Mouse (Mus musculus): Measurements from ENCODE around the gene Nadsyn1.

The Nadsyn1 gene

DNA sequence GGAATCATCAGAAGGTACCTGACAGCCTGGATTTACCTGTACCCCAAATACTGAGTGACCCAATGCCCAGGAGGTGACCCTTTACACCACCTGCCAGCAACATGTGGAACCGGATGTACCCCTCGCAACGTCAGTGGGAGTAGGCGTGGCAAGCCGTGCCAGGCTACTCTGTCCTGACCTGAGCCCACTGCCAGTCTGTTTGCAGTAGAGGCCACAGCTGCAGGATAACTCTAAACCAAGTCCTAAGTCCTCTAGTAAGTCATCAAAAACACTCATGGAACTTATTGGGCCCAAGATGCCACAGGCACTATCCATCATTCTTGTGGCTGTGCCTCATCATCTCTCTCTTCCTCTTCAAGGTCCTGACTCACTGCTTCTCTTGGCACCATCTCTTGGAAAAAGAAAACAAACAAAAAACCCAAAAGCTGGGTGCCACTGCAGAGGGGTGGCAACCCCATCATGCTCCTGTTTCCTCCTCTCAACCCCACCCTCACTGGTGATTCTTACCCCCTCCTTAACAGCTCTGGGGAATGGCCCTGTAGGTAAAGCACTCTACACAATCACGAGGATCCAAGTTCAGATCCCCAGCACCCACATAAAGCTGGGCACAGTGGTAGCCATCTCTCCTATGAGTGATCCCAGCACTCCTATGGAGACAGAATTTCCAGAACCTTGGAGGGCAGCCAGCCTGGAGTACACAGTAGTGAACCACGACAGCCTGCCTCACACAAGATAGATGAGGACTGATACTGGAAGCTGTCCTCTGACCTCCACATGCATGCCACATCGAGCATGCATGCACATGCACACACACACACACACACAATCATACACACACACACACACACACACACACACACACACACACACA lies 21.2 kb downstream of the Nadsyn1 start:
- no peak for DNase-seq

DNA sequence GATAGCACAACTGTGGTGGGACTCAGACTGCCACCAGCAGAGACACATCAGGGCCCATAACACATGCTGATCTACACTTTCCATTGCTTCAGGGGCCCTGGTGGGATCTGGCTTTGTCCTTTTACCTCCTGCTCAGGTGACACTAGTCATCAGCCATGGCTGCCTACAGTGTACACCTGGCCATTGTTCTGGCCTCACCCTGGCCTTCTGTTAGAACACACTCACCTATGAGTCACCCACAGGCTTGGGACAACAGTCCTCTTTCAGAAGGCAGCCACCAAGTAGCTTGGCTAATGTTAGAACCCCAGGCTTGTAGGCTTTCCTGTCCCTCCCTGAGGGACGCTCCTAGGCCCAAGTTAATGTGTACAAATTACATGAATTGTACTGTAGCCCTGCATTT lies 21.9 kb downstream of the Nadsyn1 start:
- no peak for DNase-seq

DNA sequence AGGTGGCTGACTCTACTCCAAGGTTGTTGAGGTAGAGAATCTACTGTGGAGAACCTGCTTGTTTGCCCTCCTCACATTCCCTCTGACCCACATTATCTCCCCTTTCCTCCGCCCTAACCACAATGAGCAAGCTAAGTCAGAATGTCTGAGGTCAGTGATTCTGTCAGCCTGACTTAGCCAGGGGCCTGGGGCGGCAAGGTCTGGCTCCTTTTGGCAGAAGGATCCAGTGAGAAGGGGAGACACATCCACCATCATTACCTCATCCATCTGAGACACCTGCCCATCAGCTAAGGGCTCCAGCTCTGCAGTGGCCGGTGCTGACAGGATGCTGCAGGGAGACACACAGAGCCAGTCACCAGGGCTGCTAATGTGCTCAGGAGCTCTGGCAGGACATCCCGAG lies 23.9 kb downstream of the Nadsyn1 start:
- DNase-seq, result no peak

DNA sequence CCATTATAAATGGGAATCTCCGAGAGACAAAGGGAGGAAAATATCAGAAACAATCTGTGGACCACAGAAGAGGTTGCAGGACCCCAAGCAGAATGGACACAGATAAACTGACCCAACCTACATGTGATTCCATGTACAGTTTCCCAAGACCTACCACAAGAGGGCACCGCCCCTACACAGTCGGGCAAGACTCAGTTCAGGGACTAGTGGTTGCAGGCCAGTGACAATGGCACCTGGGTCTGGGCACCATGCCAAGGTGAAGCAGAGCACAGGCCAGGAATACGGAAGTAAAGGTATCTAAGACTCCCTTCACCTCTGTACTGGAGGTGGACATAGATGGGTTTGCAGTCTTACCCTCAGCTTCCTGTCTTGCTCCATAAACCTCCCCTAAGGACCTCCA lies 29.5 kb downstream of the Nadsyn1 start:
- no peak for DNase-seq

DNA sequence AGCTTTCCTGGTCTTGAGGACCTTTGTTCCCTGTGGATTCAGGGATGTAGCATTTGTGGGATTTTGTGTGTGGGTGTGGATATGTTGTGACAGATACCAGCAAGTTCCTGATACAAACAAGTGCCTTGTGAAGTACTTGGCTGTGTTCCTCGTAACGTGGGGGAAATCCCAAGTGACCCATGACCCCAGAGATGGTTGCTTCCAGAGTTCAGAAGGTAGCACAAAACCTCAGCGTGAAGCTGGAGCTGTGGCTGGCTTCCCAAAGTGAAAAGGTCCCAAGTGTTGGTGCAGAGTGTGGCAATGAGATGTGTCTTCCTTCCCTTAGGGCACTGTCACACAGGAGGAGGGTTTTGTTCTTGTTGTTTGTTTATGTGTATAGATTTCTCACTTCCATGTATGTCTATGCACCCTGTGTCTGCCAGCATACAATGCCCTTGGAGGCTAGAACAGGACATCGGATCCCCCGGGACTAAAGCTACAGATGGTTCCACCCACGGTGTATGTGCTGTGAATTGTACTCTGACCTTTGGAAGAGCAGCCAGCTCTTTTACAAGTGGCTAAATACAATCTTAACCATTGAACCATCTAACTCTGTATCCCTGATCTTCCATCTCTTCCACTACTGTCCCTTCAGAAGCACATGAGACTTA lies 30.2 kb downstream of the Nadsyn1 start:
- DNase-seq, result no peak

DNA sequence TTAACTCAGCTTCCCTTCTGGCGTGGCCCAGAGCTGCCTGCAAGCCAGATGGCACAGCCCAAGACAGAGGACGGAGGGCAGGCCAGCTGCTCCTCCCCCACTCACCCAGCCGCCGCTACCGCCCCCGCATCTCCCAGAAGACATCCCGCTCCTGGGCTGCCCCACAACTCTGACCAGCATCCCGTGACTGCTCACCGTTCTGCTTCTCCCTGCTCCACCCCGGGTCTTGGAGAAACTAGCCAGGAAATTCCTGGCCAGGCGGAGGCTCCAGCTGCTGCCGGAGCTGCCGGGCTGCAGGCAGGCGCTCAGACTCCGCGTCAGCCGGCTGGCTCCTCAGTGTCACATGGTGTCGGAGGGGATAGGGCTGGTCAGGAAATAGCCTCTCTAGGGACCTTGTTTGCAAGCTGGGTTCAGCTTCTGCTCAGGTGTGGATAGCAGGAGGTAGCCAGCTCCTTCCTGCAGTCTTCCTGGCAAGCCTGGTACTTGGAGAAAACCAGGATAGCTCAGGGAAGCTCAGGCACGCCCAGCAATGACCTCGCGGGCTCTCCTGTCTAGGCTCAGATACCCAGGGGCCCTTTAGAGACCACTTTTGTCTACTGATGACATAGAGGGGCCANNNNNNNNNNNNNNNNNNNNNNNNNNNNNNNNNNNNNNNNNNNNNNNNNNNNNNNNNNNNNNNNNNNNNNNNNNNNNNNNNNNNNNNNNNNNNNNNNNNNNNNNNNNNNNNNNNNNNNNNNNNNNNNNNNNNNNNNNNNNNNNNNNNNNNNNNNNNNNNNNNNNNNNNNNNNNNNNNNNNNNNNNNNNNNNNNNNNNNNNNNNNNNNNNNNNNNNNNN lies 38.4 kb downstream of the Nadsyn1 start, which contains the start of gene Mrgpre:
Gene Mrgpre, minus strand, starts transcription at position 505 of the 834 bp plus-strand sequence.
- peak; percentile 53 for DNase-seq

DNA sequence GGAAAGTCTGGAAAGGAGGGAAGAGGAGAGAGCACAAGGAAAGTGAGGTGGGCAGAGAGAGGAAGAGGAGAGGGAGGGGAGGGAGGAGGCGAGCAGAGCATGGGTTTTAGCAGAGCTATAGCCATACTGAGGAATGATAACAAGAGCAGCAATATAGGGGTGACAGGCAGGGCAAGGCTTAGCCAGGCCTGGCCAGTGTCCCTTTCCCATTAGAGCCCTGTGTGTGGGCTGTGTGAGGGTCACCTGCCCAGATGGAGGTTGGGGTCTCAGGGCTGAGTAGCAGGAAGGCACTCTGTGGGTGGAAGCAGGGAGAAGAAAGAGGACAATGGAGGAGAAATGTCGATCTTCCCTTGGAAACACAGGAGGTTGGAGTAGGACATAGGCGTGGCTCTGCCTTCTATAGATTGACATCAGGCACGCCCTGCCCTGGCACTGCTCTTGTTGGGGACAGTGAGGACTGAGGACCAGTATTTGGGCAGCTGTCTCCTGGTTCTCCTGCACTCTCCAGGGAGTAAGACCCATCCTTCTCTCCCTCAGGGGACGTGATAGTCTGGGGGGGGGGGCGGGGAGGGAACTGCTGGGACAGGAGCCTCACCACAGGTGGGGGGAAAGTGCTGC lies 39.2 kb downstream of the Nadsyn1 start:
- DNase-seq, result no peak

DNA sequence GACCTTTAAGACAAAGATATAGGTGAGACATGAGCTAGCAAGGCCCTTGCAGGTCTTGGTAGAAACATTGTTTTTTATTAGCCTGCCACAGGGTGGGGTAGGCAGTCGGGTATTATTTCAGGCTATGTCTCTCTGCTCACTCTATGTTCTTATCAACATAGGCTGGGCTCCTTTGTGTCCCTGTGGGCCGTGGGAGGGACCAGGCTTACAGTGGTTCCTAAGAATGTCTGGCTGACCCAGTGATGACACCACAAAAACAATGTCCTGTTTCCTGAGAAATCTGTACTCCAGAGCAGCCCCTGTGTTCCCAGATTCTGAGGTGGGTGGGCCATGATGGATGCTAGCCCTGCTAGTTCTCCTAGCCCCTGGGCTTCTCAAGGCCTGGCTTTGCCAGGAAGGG lies 45.3 kb downstream of the Nadsyn1 start:
- no peak for DNase-seq

DNA sequence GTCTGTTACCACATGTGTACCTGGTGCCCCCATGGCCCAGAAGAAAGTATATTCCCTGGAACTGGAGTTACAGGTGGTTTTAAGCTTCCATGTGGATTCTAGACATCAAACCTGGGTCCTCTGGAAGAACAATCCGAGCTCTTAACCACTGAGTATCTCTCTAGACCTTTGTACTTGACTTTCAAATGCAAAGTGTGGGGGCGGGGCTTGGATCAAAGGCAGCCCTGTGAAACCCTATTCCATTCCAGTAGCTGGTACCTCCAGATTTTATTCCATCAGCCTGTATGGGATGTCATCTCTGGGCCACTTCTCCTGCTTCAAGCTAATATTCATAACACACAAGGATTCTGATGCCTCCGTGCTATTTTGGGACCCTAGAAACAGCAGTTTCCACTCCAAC lies 46.5 kb downstream of the Nadsyn1 start:
- DNase-seq, result no peak

DNA sequence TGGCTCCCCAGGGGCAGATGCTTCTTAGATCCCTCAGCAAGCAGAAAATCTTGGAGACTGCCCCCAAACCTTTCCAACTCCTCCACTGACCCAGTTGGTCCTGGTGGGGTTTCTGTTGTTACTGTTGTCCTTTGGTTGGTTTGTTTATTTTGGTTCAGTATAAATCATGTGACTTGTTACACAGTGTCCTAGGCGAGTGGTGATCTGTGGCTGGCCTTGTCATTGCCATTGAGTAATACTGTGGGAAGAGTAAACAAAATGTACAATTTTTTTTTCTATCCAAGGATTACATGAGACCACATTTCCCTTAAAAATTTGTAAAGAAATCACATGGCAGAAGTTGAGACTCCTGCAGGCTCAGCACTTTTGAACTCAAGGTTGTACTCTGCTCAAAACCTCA lies 53.2 kb downstream of the Nadsyn1 start:
- no peak for DNase-seq

DNA sequence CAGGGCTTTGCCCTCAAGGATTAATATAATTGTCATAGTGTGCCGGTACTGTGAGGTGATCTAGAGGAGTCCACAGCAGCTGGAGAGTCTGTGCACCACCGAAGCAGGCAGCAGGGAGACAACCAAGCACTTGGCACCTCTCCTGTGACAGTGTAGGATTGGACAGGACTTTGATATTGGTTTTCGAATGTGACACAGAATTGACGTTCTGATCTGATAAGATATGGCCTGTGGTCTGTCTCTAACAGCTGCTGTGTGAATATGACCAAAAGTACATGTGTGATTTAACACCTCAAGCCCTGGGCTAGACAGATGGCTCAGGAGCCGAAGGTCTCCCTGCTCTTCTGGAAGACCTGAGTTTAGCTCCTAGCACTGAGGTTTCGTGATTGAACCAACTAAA lies 54.4 kb downstream of the Nadsyn1 start:
- no peak for DNase-seq

DNA sequence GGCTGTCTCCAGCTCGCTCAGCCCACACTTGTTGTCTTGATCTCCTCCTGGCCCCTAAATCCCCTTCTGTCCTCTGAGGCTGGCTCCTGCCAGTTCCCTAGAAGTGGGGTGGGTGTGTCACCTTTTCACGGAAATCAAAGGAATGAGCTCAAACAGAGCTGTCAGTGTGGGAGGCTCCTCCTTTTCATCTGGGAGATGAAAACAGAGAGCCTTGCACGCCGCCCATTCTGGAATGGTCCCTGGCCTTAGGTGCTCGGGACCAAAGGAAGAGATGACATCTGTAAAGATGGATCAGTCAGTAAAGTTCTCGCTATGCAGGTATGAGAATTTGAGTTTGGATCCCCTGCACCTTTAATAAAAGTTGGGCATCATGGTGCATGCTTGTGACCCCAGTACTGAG lies 55.8 kb downstream of the Nadsyn1 start, which contains the start of gene Mrgprg:
Gene Mrgprg, minus strand, starts transcription at position 101 of the 400 bp plus-strand sequence.
- no peak for DNase-seq

DNA sequence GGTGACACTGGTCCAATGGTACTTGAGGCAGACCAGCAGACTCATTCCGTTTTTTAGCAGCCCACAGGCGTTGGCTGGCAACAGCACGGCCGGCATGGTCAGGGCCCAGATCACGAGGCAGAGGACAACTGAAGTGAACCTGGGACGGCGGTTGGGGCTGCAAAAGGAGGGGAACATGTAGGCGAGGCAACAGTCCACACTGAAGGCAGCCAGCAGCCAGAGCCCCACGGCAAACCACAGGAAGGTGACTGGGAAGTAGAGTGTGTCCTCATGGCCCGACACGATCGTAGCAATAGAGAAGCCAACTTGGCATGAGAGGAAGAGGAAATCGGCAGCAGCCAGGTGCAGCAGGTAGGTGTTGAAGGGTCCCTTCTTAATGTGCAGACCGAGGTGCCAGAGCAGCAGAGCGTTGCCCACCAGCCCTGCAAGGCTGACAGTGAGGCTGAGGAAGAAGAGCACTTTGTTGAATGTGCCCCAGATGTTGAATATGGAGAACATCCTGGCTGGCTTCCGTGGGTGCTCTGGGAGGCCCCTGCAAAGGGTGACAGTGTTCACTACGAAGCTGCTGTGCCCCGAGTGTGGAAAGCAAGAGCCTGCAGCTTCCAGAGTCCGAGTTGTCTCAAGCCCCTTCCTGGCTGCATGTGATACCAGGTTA lies 57.6 kb downstream of the Nadsyn1 start:
- no peak for DNase-seq

DNA sequence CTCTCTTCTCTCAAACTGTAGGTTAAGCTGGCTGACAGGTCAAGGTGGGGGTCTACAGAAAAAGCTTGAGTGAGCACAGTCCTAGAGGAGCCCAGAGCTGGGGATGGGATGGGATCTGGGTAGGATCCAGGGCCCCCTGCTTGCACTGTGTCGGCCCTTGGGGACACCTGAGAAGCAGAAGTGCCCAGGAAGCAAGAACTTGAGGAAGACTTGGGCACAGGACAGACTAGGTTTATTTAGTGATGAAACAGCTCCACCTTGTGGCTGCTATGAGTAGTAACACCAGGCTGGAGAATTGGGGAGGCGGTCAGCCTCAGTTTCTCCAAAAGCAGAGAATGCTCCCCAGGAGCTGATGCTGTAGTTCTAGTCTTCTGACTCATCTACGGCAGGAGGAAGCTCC lies 58.9 kb downstream of the Nadsyn1 start:
- DNase-seq, result no peak

DNA sequence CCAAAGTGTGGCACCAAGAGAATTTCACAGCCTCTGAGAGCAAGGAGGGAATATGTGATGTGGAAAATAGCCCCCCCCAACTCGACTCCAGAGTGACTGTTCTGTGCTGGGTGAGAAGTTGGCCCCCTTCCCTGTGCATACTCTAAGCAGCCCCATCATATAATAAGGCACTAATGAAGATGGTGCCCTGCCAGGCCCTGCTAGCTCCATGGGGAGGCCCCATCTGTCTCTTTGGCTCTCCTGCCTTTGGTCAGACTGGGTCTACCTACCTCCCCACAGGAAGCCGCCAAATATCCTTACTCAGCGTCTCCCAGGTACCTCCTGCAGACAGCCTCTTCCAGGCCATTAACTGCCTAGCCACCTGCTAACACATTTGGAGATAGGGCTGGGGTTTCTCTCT lies 63.7 kb downstream of the Nadsyn1 start:
- peak; percentile 84 for DNase-seq

DNA sequence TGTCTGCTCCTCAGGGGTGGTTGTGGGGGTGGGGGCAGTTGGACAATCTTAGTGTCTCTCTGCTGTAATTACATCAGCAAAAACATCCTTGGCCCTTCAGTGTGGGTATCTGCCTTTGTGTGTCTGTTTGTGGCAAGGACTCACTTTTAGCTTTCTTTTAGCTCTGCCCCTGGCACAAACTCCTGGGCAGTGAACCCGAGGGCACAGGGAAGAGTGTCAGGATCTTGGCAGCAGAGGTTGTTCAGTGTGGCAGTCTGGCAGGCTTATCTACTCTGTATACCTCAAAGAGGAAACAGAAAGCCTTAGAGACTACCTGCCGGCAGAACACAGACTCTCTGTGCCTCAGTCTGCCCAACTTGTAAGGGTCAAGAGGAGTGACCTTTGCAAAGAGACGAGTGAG lies 65.0 kb downstream of the Nadsyn1 start:
- no peak for DNase-seq

DNA sequence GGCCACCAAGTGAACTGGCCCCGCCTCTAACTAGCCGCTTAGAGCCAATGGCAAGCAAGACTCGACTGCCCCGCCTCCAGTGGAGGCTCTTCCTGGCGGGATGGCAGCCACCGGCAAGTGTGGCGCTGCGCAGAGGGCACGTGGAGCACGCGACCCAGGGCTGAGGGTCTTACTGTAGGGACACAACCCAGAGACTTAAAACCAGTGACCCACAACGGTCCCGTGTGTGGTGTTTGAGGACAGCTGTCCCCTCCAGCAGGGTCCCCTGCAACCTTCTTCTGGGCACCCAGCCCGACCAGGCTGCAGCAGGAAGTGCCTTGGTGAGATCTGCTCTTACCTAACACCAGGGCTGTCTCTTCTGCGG lies 65.6 kb downstream of the Nadsyn1 start:
- peak; percentile 71 for DNase-seq

DNA sequence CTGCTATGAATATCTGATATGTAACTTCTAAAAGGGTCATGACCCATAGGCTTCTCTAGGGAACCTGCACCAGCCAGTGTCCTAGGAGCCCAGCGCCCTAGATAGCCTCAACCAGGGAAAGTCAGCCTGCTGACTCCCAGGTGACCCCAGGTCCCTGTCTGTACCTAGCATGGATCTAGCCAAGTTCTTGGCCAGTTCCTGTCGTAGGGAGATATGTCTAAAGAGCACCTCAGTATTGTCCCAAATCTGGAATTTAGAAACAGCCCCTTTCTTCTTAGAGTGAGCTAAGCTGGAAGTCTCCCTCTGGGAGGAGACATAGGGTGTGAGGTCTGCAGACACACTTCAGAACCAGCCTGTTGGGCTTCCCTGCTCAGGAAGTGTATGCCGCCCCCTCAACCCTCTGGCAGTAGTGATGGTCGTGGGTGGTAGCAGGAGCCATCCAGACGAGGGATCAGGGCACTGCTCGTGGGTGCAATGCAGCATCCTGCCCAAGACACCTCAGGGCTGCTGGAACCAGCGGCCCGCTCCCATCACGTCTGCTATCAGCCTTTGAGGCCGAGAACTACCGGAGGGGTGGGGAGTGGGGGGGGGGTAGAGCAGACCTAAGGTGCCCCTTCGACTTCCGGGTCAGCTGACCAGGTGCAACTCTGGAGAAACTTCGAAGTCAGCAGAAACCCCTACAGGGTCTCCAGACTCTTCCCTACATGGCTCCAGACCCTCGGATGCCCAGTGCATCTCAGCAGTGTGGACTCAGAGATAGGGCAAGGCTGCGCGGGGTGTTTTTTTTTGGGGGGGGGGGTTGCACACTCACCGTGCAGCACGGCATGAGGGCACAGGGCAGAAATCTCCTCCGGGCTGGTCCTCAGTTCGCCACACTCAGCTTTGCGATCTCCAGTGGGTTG lies 66.3 kb downstream of the Nadsyn1 start, which contains the start of gene Osbpl5:
Gene Osbpl5, minus strand, starts transcription at position 861 of the 902 bp plus-strand sequence.
- DNase-seq, result no peak

DNA sequence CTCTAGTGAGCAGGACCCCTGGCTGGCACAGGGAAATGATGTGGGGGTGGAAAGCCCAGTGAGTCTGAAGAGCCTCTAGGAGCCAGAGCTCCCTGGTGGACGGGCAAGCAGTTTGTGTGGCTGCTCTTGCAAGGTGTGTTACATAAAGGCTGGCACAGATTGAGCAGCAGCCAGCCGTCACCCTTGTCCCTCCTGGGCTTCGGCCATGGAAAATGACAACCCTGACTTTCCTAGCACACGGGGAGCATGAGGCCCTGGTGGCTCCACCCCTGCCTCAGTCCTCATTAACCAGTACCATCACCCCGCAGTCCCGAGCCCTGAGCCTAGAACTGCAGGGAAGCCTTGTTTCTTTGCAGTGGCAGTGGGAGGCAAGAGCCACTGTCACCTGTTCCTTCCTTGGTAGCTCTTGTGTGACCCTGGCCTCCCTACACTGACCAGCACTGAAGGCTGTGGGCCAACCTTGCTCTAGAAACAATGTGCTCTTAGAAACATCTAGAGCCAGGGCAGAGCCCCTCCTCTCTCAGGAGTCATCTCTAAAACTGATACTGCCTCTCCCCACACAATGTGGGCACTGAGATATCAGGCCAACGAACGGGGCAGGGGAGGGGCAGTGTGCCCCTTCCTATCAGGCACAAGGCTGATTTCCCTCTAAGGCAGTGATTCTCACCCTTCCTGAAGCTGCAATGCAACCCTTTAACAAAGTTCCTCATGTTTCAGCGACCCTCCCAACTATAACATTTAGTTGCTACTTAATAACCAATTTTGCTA lies 67.1 kb downstream of the Nadsyn1 start:
- DNase-seq, result peak; percentile 52

DNA sequence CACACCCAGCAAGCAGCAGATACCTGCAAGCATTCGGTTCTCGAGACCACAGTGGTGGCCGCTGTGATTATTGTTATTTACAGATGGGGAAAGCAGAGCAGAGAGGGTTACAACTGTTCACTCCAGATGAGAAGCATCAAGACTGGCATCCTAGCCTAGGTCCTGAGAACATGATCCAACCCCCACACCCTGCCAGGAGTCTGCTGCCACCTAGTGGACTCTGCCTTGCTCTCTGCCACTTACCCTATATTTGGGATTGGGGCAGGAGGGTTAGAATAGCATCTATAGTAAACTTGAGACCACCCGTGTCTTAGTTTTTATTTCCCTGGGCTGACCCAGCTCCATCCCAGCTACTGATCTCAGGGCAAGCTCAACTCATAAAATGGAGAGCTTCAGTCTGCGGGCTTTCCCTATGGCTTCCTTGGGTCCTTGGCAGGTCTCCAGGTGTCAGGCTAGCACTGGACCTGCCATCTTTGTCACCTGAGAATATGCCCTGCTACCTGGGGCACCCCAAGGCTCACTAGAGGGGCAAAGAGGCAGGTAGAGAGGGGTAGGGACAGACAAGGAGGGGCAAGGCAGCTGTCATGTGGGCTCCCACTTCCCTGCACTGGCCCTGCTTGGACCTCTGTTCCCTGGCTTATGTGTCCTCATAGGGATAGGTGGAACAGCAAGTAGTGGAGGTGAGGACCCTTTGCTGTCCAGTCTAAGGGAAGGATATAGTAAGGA lies 68.5 kb downstream of the Nadsyn1 start:
- peak; percentile 40 for DNase-seq

Data from cerebellum, adult 11-12 months (tissue).